Mouse (Mus musculus) myocyte (in vitro differentiated cells): Measurements from ENCODE around the gene Prr3.

ENCODE experiments used
- CEBPB ChIP-seq: IDR thresholded peaks from 2 replicates; pipeline ENCODE4 v1.6.1; 2011; ENCODE audit warnings: mild to moderate bottlenecking, moderate library complexity; ENCODE audit not compliant: poor library complexity, insufficient read depth, severe bottlenecking
- MAX ChIP-seq: IDR thresholded peaks from one replicate; pipeline ENCODE4 v1.6.1; 2011; ENCODE audit warnings: low read depth, mild to moderate bottlenecking, control low read depth
- MYOG ChIP-seq, 3 experiments: IDR thresholded peaks; one replicate each; pipeline ENCODE4 v1.6.1; 2011; ENCODE audit warnings: control low read depth in 2 of 3, low read depth in 2 of 3, mild to moderate bottlenecking in 2 of 3; ENCODE audit not compliant: insufficient read length in 2 of 3, control insufficient read depth in 1 of 3, insufficient read depth in 1 of 3
- POLR2A ChIP-seq: IDR thresholded peaks from one replicate; pipeline ENCODE4 v1.6.1; 2011; ENCODE audit warnings: low read depth, mild to moderate bottlenecking, control low read depth, moderate library complexity; ENCODE audit not compliant: insufficient read length
- POLR2AphosphoS2 ChIP-seq: IDR thresholded peaks from one replicate; pipeline ENCODE4 v1.6.1; 2011; ENCODE audit warnings: low read depth, control low read depth; ENCODE audit not compliant: insufficient read length
- TCF12 ChIP-seq: IDR thresholded peaks from one replicate; pipeline ENCODE4 v1.6.1; 2011; ENCODE audit warnings: mild to moderate bottlenecking, control low read depth; ENCODE audit not compliant: poor library complexity, insufficient read depth, severe bottlenecking
- TCF3 ChIP-seq: IDR thresholded peaks from one replicate; pipeline ENCODE4 v1.6.1; 2011; ENCODE audit warnings: low read depth, control low read depth; ENCODE audit not compliant: insufficient read length
- USF1 ChIP-seq: IDR thresholded peaks from one replicate; pipeline ENCODE4 v1.6.1; 2011; ENCODE audit warnings: low read depth, mild to moderate bottlenecking, control low read depth, moderate library complexity

- TF ChIP-seq POLR2A (no peak), TCF3 (no peak), USF1 (no peak), TCF12 (no peak), CEBPB (no peak), POLR2AphosphoS2 (no peak), MAX (no peak), MYOG (IDR thresholded peaks at IDR 0.05; ENCODE audit: control insufficient read depth in 1 of 3, insufficient read depth in 1 of 3, insufficient read length in 2 of 3, low read depth in 2 of 3) (no peak)
These were observed 49.0 kb upstream of the Prr3 start for GRCm38 (mm10) chr17:36028879-36029619.
